Mouse (Mus musculus) activated CD4-positive, CD25-positive, alpha-beta regulatory T cell, adult 4 months (primary cell): ENCODE measurements around the gene Polg. TPM values are rescaled to one million over a fixed set of nuclear protein-coding genes. Genes with fewer than 3 reads are reported as not detected.

Experiments used
- ATAC-seq: one replicate; pipeline ENCODE4 v1.8.0; 2017
- polyA plus RNA-seq, 2 experiments: library from polyadenylated mRNA; unstranded; fragments of 100-300 nt; shearing (Covaris generic); gene quantifications; one replicate each; pipeline ENCODE4 v1.2.1; 2017

Polg gene
- polyA plus RNA-seq, 2 experiments from 2014 or later = 22.5 to 23.1 TPM

DNA sequence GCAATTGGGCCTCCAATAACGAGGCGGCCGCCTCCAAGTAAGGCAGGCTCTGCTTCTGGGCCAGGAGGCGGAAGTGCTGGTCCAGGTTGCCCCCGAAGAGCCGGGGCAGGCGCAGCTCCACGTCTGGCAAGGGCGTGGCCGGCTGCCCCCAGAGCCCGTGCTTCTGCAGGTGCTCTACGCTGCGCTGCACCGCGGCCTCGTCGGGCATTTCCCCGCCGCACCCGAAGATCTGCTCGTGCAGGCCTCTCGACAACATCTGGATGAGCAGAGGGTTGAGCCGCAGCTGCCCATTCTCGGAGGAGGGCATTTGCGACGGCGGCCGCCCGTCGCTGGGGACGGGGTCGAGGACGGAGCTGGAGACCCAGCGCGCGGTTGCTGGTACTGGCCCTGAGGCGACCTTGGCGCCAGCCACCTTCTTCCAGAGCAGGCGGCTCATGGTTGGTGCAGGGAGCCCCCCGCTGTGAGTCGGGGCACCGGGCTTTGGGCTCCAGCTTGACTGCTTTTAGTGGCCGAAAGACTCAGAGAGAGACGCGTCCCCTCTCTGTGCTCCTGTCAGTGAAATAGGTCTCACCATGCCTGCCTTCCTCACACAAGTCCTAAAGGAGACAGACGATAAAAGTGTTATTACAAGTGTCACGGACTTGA is 1.3 kb downstream of the Polg start:
- ATAC-seq = no peak

DNA sequence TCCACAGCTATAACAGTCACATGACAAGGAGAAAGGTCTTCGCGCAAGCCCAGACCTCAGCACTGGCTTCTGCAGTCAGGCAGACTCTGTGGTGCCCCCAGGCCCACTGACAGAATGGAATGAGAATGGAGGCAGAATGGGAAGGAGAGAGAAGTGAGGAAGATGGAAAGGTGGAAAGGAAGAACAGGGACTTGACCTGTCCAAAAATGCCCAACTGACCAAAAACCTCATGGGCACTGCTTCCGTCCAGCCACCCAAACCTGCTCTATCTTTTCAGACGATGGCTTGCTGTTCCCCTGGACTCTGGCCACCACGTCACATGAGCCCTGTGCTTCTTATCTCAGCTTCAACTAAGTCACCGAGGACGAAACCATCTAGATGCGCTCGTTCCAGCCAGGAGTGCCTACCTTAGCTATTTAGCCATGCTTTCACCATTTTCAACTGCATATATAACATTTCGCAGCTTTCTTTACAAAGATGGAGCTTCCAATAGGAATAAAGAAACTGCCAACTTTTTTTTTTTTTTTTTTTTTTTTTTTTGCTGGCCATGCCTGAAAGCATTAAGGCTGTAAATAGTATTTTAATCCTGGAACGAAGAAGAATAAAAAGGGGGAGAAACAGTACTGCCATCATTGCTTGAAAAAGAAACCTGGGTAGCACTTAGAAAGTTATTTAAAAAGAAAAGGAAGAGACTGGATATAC is 2.6 kb downstream of the Polg start:
- no peak for ATAC-seq

DNA sequence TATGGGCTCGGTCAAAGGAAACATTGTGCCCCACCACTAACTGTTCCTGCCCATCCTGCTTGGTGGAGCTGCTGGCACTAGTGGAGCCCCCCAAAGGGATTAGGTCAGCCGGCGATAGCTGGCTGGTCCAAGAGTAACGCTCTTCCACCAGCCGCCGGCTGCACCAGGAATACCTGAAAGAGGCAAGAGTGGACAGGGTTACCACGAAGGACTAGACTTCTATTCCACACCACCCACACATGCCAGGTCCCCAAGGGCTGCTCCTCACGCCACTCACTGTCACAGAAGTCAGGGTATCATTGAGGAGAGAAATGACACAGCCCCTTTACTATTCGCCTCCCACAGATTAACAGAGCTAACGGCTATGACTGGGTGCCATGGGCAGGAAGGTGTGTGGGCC is 4.4 kb downstream of the Polg start:
- no peak for ATAC-seq

DNA sequence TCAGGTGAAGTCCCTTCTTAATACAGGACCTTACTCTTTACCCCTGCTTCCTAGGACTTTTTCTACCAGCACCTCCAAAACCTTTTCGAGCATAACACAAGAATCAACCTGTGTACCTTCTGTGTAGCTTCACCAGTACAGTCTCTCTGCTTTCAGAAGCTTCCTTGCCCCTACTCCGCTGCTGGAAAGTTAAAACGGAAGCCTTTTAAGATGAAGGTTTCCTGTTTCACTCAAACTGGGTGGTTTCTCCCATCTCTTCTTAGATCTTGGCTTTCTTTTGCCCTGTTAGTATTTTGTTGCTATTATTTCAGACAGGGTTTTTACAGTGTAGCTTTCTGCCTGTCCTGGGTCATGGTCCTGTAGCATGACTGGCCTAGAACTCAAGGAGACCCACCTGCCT is 18.7 kb downstream of the Polg start:
- ATAC-seq = peak; percentile 32

DNA sequence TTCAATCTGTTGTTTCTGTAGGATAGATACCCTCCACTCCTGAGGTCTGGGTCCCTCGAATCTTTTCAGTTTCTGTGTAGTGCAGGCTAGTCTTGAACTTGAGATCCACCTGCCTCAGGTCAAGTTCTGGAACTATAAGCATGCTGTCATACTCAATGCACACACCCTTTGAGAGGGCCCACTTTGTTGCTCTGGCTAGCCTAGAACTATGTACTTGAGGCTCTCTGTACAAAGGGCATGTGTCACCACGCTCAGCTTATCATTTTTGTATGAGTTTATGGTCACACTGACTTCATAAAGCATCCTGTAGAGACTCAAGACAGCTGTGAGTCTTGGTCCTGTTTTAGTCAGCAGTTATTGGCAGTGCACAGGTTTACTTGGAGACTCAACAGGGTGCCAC is 19.1 kb downstream of the Polg start:
- ATAC-seq = peak; percentile 28

DNA sequence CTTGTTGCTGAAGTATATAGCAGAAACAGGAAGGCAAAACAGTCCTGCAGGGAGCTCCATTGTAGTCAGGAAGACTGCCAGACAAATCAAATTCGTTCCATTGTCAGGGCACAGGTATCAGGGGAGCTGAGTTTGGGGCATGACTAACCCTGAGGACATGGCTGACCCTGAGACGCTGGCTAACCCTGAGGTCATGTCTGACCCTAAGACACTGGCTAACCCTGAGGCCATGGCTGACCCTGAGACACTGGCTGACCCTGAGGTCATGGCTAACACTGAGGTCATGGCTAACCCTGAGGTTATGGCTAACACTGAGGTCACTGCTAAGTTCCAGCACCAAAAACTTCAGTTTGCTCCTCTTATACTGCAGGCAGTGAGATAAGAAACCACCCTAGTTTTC is 26.1 kb downstream of the Polg start:
- no peak for ATAC-seq

DNA sequence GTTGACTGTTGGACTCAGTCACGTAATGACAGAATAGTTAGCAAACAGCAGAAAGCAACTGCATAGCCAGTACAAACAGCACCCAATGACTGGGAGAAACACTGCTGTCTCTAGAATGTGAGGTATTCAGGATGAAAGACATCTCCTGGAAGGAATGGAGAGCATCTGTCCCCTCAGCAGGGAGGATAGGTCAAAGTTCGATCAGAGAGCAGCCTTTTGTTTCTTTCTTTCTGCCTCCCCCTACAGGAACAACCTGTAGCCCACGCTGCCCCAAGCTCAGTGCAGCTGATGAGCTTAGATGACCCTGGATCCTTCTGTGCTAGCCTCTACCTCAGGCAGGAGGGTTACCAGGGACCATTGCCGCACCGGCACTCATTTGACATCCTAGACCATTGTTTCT is 37.9 kb downstream of the Polg start:
- ATAC-seq = no peak

DNA sequence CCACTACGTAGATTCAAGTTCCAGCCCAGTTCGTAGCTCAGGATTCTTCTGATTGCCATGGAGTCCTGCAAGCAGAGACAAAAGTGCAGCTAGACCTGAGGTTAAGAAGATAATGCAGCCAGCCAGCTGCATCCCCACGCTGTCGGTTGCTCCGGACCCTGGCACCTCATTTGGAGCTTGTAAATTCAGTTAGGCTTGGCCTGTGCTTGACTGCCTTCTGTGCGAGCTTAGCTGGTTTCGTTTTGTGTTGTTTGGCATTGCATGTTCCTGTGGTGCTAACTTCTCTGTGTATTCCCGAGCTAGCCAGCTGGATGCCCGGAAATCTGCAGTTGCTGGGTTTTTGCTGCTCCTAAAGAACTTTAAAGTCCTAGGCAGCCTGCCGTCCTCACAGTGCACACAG is 40.4 kb downstream of the Polg start:
- no peak for ATAC-seq

DNA sequence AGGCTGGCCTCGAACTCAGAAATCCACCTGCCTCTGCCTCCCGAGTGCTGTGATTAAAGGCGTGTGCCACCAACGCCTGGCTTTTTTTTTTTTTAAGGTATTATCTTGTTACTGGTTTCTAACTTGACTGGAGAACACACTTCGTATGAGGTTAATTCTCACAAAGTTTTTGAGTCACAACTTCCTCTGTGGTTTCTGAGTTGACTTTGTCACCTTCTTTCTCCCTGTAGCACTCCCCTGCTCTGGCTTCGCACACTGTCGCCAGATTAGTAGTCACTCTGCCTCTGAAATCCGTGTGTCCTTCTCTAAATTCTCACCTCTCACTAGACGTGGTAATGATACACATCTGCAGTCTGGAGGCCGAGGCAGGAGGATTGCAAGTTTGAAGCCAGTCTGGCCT is 43.3 kb downstream of the Polg start:
- ATAC-seq = no peak

DNA sequence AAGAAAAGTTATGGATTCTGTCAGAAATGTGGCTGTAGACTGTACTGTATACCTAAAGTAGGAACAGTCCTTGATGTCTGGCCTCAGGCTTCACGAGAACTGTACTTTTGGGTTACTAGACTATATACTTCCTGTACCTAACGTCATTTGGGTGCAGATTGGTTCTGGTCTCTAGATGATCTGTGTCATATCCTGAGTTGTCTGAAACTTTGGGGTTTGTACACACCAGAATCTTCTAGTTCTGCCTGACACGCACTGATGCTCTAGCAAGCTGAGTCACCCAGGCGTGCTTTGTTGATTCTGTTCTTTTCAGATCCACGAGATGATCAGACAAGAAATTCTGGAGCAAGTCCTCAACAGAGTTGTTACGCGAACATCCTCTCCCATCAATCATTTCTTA is 46.2 kb downstream of the Polg start:
- ATAC-seq = peak; percentile 66

DNA sequence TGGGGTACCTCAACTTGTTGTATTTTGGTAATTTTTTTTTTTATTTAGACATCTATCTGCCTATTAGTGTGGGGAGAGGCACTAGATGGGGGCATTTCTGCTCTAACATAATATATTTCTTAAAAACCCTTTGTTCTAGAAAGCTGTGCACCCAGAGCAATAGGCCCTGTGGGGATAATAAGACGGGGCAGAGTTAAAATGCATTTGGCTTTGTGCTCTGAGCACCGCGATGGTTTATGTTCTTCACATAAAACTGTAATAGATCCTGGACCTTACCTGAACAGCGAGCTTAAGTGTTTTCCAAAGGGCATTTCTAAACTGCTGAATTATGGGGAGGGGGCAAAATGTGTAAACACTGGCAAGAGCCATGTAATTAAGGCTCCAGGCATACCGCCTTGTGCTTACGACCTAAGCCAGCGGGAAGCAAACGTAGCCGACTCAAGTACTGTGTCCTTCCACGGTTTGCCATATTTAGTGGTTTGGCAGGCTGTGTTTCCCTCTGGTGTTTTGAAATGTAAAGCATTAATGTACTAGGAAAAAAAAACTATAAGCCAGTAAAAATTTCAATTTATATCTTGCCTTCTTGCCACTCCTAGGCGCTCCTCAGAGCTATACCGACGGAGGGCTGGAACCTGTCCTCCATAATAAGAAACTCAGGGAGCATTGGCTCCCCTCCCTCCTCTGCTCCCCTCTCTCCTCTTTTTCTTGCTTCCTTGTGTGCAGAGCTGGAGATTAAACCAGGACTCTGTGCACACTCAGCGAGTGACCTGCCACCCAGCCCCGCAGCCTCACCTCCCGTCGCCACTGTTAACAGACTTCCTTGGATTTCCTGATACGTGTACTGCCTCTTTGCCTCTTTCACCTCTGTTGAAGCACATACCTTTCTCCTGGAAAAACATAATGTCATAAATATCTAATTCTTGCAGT is 51.5 kb downstream of the Polg start:
- no peak for ATAC-seq

DNA sequence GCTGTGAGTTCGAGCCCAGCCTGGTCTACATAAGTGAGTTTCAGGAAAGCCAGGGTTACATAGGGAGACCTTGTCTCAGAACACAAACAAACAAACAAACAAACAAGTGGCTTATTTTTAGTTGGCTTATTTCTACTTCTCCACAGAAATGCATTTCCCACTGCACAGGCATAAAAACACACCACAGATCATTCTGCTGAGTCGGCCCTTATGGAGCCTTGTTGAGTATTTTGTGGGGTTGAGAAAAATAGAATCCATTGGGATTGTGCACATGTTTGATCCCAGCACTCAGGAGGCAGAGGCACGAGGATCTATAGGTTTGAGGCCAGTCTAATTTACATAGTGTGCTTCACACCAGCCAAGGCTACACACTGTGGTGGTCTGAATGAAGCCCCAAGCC is 65.9 kb downstream of the Polg start:
- no peak for ATAC-seq

DNA sequence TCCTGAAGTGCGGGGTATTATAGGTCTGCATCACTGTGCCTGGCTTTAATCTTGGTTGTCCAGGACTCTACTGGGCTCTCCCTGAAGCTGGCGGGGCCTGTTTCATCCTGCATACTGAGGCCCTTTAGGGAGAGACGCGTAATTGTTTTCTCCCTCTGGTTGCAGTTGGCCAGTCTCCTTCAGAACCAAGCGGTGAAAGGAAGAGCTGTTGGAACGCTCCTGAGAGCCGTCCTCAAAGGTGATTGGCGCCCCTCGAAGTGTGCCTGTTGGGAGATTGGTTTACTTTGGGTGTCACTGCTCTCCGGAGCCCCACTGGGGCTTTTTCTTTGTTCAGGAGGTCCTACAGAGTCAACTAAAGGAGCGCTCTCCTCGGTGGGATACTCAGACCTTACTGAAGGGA is 67.2 kb downstream of the Polg start:
- no peak for ATAC-seq

DNA sequence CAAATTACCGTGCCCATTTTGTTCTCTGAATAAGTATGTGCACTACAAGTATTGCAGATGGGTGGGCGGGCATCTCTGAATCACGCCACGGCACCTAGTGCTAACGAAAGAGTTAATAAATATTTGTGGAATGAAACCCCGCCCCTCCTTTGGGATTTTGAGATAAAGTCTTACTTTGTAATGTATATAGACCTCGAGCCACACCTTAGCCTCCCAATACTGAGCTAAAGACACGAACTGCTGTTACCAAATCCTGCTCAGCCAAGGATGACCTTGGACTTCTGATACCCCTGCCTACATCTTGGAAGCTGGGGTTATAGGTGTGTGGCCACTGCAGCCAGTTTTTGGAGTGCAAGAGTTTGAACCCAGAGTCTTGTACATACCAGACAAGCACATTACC is 67.7 kb downstream of the Polg start:
- no peak for ATAC-seq

DNA sequence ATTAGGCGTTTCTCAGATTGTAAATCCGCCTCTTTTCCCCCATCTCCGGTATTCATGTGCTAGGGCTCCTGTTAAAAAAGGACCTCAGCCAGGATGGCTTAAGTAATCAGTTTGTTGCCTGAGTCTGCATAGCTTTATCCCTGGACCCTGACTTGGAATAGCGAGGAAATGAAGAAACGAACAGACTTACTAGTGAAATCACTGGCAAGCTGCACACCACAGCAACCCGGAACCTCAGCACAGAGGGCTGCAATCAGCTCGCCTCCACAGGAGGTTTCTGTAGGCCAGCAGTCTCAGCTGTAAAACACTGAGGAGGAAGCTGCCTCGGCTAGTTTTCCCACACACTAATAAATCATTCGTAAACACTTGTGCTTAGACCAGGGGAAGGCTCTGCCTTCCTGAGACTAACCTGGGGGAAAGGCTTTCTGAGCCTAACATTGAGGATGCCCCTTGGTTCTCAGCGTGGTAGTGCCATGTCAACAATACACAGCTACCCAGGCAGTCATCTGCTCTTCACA is 68.7 kb downstream of the Polg start:
- no peak for ATAC-seq

Other genes starting within 250 kb of the Polg start
- 10 to 100 TPM; 16.9 to 27.7 TPM for gene Abhd2, start 193.2 kb downstream of the Polg start, polyA plus RNA-seq
- under 1 TPM in 1 of 2 experiments, not detected in 1; 0.54 TPM for gene Rlbp1, start 79.3 kb downstream of the Polg start, polyA plus RNA-seq
- gene Fanci, start 74.4 kb downstream of the Polg start, polyA plus RNA-seq = 1 to 10 TPM; 5.0 to 6.4 TPM
- gene Rhcg, start 151.3 kb upstream of the Polg start, polyA plus RNA-seq = not detected
- 1 to 10 TPM; 1.9 to 2.3 TPM for gene Ticrr, start 193.8 kb upstream of the Polg start, polyA plus RNA-seq
- under 1 TPM; 0.29 to 0.74 TPM for gene Kif7, start 249.4 kb upstream of the Polg start, polyA plus RNA-seq